Mouse (Mus musculus): ENCODE data around the gene Fga.

DNA sequence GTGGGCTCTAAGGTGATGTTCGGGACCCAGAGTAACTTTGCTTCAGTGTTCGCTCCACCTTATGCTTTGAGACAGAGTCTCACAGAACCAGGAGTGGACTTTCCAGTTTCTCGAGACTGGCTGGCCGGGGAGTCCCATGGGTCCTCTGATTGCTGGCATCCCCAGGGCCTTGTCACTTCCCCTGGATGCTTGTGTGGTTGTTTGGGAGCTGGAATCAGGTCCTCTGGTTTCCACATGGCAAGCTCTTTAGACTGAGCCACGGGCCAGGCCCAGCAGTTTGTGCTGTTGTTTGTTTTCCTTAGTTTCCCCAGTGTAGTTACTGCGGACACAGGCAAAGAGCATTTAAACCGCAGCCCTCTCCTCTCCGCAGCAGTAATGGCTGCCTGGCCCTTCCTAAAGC lies 7.9 kb downstream of the Fga start:
- no peak for TF ChIP-seq CTCF (IDR thresholded peaks at IDR 0.05; ENCODE audit: insufficient read depth, low read length)
- TF ChIP-seq POLR2A (IDR thresholded peaks at IDR 0.05; ENCODE audit: borderline replicate concordance, extremely low read depth, low read depth, low read length): no peak

Data from lung, adult 2 months (tissue).